Mouse (Mus musculus) midbrain, embryonic 14.5 days (tissue): ENCODE data around the gene S100a5. TPM values are rescaled to one million over a fixed set of nuclear protein-coding genes. Genes with fewer than 3 reads are reported as not detected.

Experiments used
- ATAC-seq: fragments of 200-750 bp; cut with Nextera tagmentation; 2 replicates; pipeline ENCODE4 v1.8.0; 2017; ENCODE audit warnings: moderate number of reproducible peaks, moderate library complexity; ENCODE audit not compliant: low FRiP score, low TSS enrichment
- DNase-seq: peaks from one replicate; pipeline ENCODE4 v3.0.0-alpha.2; 2015
- H3K27ac ChIP-seq: fragments of 300-500 bp; sonication (generic); replicated peaks from 2 replicates; pipeline ENCODE4 v1.5.1; 2014; ENCODE audit warnings: mild to moderate bottlenecking, low read depth, low read length, moderate library complexity
- H3K27me3 ChIP-seq: fragments of 300-500 bp; sonication (generic); 2 replicates; pipeline ENCODE4 v1.6.1; 2014; ENCODE audit warnings: low read length, control low read depth, mixed read lengths; ENCODE audit not compliant: control insufficient read depth, insufficient read depth
- H3K36me3 ChIP-seq: fragments of 300-500 bp; sonication (generic); 2 replicates; pipeline ENCODE4 v1.6.1; 2014; ENCODE audit warnings: low read length, control low read depth; ENCODE audit not compliant: control insufficient read depth, insufficient read depth
- H3K4me1 ChIP-seq: fragments of 300-500 bp; sonication (generic); 2 replicates; pipeline ENCODE4 v1.6.1; 2014; ENCODE audit warnings: mild to moderate bottlenecking, antibody characterized with exemption, low read length, control low read depth; ENCODE audit not compliant: control insufficient read depth, insufficient read depth
- H3K4me2 ChIP-seq: fragments of 300-500 bp; sonication (generic); 2 replicates; pipeline ENCODE4 v1.6.1; 2014; ENCODE audit warnings: mild to moderate bottlenecking, low read length, moderate library complexity
- H3K4me3 ChIP-seq: fragments of 300-500 bp; sonication (generic); replicated peaks from 2 replicates; pipeline ENCODE4 v1.5.1; 2014; ENCODE audit warnings: low read depth, low read length
- H3K9ac ChIP-seq: fragments of 300-500 bp; sonication (generic); replicated peaks from 2 replicates; pipeline ENCODE4 v1.6.1; 2014; ENCODE audit warnings: mild to moderate bottlenecking, low read length, moderate library complexity
- H3K9me3 ChIP-seq: fragments of 300-500 bp; sonication (generic); 2 replicates; pipeline ENCODE4 v1.6.1; 2016; ENCODE audit warnings: low read length, control low read depth, mixed read lengths; ENCODE audit not compliant: control insufficient read depth
- WGBS: fragments of 180-500 bp; shearing (Covaris S2); extraction: QIAGEN DNeasy Blood & Tissue Kit; methylation state at CpG from one replicate; pipeline ENCODE4 v1.1.7; 2014; 5-methylcytosine and 5-hydroxymethylcytosine counted together
- polyA plus RNA-seq: library from polyadenylated mRNA; unstranded; fragments of >200 nt; fragmentation: Nextera tagmentation; extraction: Ambion mirVana; gene quantifications from 2 replicates; pipeline ENCODE4 v1.2.1, GENCODE M21; 2014

The S100a5 gene
- polyA plus RNA-seq, 1 experiment from 2014 or later: not detected

DNA sequence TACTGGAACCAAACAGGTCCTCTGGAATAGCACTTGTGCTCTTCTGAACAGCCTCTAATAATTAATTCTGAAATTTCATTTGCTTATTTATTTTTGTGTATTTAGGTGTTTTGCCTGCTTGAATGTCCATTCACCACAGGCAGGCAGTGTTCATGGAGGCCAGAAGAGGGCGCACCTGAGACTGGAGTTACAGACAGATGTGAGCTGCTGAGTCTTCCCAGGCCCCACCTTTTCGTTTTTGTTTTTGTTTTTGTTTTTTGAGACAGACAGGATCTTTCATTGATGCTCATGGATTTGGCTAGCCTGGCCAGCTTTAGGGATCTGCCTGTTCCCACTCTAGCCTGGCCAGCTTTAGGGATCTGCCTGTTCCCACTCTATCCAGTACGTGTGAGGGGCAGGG is 35.9 kb downstream of the S100a5 start:
- ATAC-seq: no peak
- 56% methylated on average over 3 of the region's 3 CpGs for WGBS
- Histone ChIP-seq H3K27me3 (no peaks in the 10 kb centered on the region), H3K4me1 (no peaks in the 10 kb centered on the region), H3K36me3 (no peaks in the 10 kb centered on the region), H3K4me2 (no peak overlapping the region), H3K27ac (no peak overlapping the region), H3K9me3 (no peaks in the 10 kb centered on the region), H3K9ac (no peak overlapping the region), H3K4me3 (no peak overlapping the region)
- DNase-seq: peak; percentile 11

GRCm38 (mm10) chr3:90647291-90647690 is 39.0 kb downstream of the S100a5 start:
- 90% methylated on average over 1 of the region's 1 CpGs for WGBS
- Histone ChIP-seq H3K9ac (no peak overlapping the region), H3K4me1 (no peaks in the 10 kb centered on the region), H3K27me3 (no peaks in the 10 kb centered on the region), H3K4me3 (no peak overlapping the region), H3K9me3 (no peaks in the 10 kb centered on the region), H3K36me3 (no peaks in the 10 kb centered on the region), H3K4me2 (no peak overlapping the region), H3K27ac (no peak overlapping the region)
- ATAC-seq (no peak), DNase-seq (no peak)

DNA sequence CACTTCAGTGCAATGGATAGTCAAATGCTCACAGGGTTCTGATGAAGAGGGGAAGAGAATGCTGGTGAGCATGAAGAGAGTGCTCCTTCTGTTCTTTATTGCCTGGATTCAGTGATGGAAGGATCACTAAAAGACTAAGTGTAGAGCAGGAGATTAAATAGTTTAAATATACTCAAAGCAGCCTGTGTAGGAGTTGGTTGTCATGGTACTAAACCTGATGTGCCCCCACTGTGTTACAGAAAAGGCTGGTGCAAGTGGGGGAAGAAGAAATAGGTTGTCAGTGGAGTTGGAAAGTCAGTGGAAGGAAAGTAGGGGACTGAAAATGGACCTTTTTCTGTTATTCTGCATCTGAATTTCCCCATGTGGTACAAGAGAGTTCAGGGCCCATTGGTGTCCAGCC is 40.7 kb downstream of the S100a5 start:
- ATAC-seq: no peak
- no peak overlapping the region for H3K27ac ChIP-seq

DNA sequence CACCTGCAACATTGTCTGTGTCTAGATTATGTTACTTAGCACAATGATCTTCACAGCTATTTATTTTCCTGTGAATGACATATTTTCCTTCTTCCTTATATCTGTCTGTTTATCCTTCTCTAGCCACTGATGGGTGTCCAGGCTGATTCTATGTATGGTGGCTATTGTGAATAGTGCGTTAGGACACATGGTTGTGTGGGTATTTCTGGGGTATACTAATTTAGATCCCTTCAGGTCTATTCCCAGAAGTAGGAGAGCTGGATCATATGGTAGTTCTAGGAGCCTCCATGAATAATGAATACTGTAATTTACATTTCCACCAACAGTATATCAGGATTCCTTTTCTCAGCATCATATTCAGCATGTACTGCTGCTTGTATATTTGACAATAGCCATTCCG is 41.5 kb downstream of the S100a5 start:
- Histone ChIP-seq H3K9ac (no peak overlapping the region), H3K36me3 (no peaks in the 10 kb centered on the region), H3K9me3 (no peaks in the 10 kb centered on the region), H3K4me1 (no peaks in the 10 kb centered on the region), H3K27ac (no peak overlapping the region), H3K27me3 (no peaks in the 10 kb centered on the region), H3K4me2 (no peak overlapping the region), H3K4me3 (no peak overlapping the region)
- DNase-seq: no peak
- no peak for ATAC-seq
- WGBS: 90% methylated on average over 2 of the region's 2 CpGs

More for the DNA sequence above, 40.7 kb downstream of the S100a5 start:
- Histone ChIP-seq H3K9me3 (no peaks in the 10 kb centered on the region), H3K27me3 (no peaks in the 10 kb centered on the region), H3K4me1 (no peaks in the 10 kb centered on the region), H3K4me2 (no peak overlapping the region), H3K9ac (no peak overlapping the region), H3K36me3 (no peaks in the 10 kb centered on the region), H3K4me3 (no peak overlapping the region)
- no peak for DNase-seq

- H3K9ac ChIP-seq: no peak overlapping the region
- no peaks in the 10 kb centered on the region for H3K27me3 ChIP-seq
- peak; percentile 94 for DNase-seq
- 38% methylated on average over 5 of the region's 5 CpGs for WGBS
- H3K27ac ChIP-seq: no peak overlapping the region
- H3K4me3 ChIP-seq: no peak overlapping the region
- no peak overlapping the region for H3K4me2 ChIP-seq
- no peaks in the 10 kb centered on the region for H3K4me1 ChIP-seq
- peak; percentile 69 for ATAC-seq
- H3K9me3 ChIP-seq: no peaks in the 10 kb centered on the region
- H3K36me3 ChIP-seq: no peaks in the 10 kb centered on the region
Observed at GRCm38 (mm10) chr3:90652878-90653508, 44.7 kb downstream of the S100a5 start.

GRCm38 (mm10) chr3:90653717-90654116 is 45.4 kb downstream of the S100a5 start, which contains the start of gene S100a7a:
Gene S100a7a, plus strand, starts transcription at chr3:90654017.
- no peak for ATAC-seq
- Histone ChIP-seq H3K4me2 (no peak within 1 kb of the TSS), H3K4me3 (no peak within 1 kb of the TSS), H3K9me3 (no peaks in the 10 kb centered on the region), H3K9ac (no peak within 1 kb of the TSS), H3K4me1 (no peaks in the 10 kb centered on the region), H3K27ac (no peak within 1 kb of the TSS), H3K36me3 (no peaks in the 10 kb centered on the region), H3K27me3 (no peaks in the 10 kb centered on the region)
- DNase-seq: no peak

- DNase-seq (peak; percentile 6), ATAC-seq (no peak)
- H3K4me1 ChIP-seq: no peaks in the 10 kb centered on the region
- no peaks in the 10 kb centered on the region for H3K36me3 ChIP-seq
- WGBS: 76% methylated on average over 4 of the region's 4 CpGs
- no peak overlapping the region for H3K9ac ChIP-seq
- H3K9me3 ChIP-seq: no peaks in the 10 kb centered on the region
- H3K4me2 ChIP-seq: no peak overlapping the region
- no peak overlapping the region for H3K4me3 ChIP-seq
- no peak overlapping the region for H3K27ac ChIP-seq
- H3K27me3 ChIP-seq: no peaks in the 10 kb centered on the region
Observed at GRCm38 (mm10) chr3:90657405-90657804, 49.1 kb downstream of the S100a5 start.

DNA sequence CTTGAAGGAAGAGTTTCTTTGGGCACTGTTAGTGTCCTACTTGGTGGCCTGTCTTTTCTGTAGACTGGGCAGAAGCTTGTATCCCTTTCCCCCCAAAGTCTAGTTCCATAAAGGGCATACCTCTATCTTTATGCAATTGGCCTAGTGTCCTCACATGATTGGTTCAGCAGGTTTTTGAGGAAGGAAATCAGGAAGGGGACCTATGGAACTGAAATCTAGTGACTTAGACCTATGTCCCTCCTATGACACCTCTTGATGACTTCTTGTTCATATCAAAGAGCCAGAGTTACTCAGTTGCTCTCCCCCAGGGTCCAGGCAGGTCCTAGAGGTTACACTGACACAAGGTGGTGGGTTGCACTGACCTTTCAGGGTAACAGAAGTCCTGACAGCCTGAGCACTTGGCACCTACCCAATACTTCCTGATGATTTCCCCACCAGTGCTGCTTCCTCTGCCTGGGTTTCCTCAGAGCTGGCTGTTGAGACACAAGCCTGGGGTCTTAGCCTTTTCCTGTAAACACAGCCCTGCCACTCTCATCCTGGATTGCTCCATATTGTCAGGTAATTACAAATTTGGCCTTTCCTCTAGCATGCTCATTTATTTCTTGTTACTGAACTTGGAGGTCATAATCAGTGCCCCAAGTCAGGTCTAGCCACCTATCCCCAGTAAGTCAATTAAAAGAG is 51.2 kb downstream of the S100a5 start:
- DNase-seq (no peak), ATAC-seq (no peak)
- Histone ChIP-seq H3K36me3 (no peaks in the 10 kb centered on the region), H3K4me2 (no peak overlapping the region), H3K27me3 (no peaks in the 10 kb centered on the region), H3K27ac (no peak overlapping the region), H3K4me3 (no peak overlapping the region), H3K4me1 (no peaks in the 10 kb centered on the region), H3K9ac (no peak overlapping the region), H3K9me3 (no peaks in the 10 kb centered on the region)
